Mouse (Mus musculus): Measurements from ENCODE around the gene Jund.

Jund gene

DNA sequence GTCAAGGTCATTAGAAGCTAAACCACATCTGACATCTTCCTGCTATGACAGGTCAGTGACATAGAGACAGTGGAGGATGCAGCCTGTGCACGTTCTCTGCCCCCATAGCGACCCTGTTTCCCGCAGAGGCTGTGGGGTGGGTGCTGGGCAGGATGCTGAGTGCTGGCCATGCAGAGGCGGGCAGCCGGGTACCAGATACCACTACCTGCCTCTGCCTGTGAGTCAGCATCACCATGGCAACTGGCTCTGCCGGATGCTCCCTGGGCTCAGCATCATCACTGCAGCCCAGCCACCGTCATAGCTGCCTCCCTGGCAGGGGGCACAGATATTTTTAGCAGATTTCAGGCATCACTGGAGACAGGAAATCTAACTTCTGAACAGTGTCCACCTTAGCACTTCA is 14.5 kb upstream of the Jund start:
- CTCF ChIA-PET: interaction anchor here in 2 of 4 experiments (1.5 to 1.8 kb wide), 2 partner anchors 12 to 54 kb away, joined by 3 to 4 read pairs; partner anchors contain the start of gene Lsm4 (in 1 of the 2)
- POLR2A ChIA-PET: interaction anchor here in 3 of 4 experiments (1.1 to 24.5 kb wide), 10 partner anchors 4 to 155 kb away, joined by 4 to 1467 read pairs (median 28); partner anchors contain the start of genes Jund (in 3 of the 3), Lsm4 (in 3 of the 3), Iqcn (in 2 of the 3) and Arrdc2 (in 1 of the 3)

DNA sequence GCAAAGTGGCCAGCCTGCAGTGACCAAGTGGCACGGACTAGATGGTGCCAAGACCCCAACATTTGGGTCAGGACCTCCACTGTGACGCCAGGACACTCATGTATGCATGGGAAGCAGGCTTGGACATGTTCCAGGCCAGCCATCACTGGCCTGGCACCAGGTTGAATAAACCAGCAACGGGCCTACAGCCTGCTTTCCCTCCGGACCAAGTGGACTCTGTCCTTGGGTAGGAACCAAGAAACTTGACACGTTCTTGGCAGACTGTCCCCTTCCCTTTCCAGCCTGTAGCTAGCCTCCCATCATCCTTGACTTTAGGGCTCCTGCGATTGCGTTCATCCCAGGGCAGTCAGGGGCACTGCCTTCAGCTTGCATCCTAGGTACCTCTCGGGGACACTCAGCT is 11.2 kb upstream of the Jund start:
- ChIA-PET CTCF (no interaction called here), POLR2A (interaction anchor here in 3 of 4 experiments (0.6 to 24.5 kb wide), 6 partner anchors 6 to 167 kb away, joined by 3 to 1467 read pairs (median 196); partner anchors contain the start of genes Jund (in 3 of the 3), Iqcn (in 2 of the 3) and Lsm4 (in 2 of the 3))

DNA sequence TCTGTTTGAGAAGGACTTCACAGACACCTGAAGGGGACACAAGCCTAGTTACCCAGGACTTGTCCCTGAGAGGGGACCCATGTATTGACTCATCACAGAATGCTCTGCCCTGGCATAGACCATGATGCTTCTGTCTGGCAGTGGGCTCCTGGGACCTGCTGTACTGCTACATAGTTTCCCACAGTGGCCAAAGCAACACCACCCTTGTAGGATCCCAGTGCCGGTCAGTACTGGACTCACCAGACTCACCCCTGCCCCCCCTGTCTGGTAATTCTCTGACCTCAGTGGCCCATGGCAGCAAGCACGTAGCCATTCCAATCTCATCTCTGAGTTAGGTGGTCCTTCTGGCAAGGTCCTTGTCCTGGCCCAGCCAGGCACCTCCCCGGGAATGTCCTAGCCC is 10.6 kb upstream of the Jund start:
- POLR2A ChIA-PET: interaction anchor here in 3 of 4 experiments (1.6 to 24.5 kb wide), 7 partner anchors 6 to 176 kb away, joined by 4 to 1467 read pairs (median 127); partner anchors contain the start of genes Jund (in 3 of the 3), Iqcn (in 2 of the 3) and Lsm4 (in 2 of the 3)
- CTCF ChIA-PET: no interaction called here

DNA sequence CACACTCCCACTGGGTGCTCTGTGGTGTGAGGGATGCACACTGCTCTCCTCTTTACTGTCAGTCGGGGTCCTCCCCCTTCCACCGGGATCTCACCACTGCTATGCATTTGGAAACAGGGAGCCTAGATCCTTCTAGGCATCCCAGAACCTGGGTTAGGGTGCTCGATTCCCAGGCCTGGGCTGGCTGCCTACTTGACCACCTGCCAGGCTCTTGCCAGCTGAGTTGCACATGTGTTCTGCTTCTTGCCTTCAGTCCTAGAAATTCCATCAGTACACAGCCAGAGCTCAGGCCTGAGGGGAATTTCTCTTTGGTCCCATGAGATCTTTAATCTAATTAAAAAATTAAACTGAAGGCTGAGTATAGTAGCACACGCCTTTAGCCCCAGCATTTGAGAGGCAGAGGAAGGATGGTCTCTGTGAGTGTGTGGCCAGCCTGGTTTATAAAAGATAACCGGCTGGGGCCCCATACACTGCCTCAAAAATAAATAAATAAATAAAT is 8.8 kb upstream of the Jund start:
- ChIA-PET POLR2A (interaction anchor here in 3 of 4 experiments (0.6 to 24.5 kb wide), 17 partner anchors 4 to 715 kb away, joined by 3 to 1467 read pairs (median 5); partner anchors contain the start of genes Jund (in 3 of the 3), Lsm4 (in 3 of the 3), Iqcn (in 2 of the 3) and Pgpep1 (in 2 of the 3)), CTCF (interaction anchor here in 1 of 4 experiments (0.5 kb wide), 1 partner anchor 140 kb away, joined by 4 read pairs; no protein-coding TSS in a partner anchor)

DNA sequence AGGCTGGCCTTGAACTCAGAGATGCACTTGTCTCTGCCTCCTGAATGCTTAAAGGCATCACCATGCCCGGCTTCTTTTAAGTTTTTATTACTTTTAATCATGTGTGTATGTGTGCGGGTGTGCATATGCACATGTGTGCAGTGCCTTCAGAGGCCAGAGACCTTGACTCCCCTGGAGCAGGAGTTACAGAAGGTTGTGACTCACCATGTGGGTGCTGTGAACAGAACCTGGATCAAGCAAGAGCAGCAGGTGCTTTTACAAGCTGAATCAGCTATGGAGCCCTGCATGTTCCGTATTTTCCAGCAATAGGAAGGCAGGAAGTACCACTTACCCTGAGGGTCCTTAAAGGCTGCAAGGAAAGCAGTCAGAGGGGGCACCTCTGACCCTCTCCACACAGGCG is 7.5 kb upstream of the Jund start:
- POLR2A ChIA-PET: interaction anchor here in 3 of 4 experiments (0.6 to 24.5 kb wide), 38 partner anchors 7 to 897 kb away, joined by 3 to 1467 read pairs (median 5); partner anchors contain the start of genes Lsm4 (in 3 of the 3), Arrdc2 (in 2 of the 3), Pgpep1 (in 2 of the 3) and Gm3336 (in 1 of the 3)
- CTCF ChIA-PET: interaction anchor here in 2 of 4 experiments (1.0 to 1.3 kb wide), 4 partner anchors 16 to 62 kb away, joined by 3 to 7 read pairs (median 4); partner anchors contain the start of gene Lsm4 (in 1 of the 2)

DNA sequence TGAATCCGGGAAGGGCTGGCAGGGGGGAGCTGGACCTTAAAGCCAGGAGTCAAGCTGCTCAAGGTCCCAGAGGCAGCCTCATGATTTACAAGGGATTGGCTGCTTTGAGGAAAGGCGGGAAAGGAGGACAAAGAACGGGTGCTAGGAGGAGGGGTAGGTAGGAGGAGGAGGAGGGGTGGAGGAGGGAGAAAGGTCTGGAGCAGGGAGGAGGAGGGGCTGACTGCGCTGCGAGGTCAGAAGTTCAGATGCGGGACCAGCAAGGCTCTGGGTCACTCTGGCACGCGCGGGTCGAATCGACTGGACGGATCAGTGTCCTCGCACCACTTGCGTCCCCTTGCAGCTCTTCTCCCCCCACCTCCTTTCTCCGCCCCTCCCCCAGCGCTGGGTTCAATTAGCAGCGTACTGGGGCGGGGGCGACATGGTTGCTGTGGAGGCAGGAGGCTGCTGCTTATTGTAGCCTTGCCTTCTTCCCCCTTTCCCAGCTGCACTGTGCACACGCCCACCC is 7.0 kb upstream of the Jund start:
- POLR2A ChIA-PET: interaction anchor here in 3 of 4 experiments (0.6 to 24.5 kb wide), 42 partner anchors 7 to 897 kb away, joined by 3 to 1467 read pairs (median 4); partner anchors contain the start of genes Lsm4 (in 3 of the 3), Arrdc2 (in 2 of the 3), Pgpep1 (in 2 of the 3) and Gm3336 (in 1 of the 3)
- CTCF ChIA-PET: interaction anchor here in 2 of 4 experiments (1.0 to 1.3 kb wide), 4 partner anchors 17 to 62 kb away, joined by 3 to 7 read pairs (median 4); partner anchors contain the start of gene Lsm4 (in 1 of the 2)

DNA sequence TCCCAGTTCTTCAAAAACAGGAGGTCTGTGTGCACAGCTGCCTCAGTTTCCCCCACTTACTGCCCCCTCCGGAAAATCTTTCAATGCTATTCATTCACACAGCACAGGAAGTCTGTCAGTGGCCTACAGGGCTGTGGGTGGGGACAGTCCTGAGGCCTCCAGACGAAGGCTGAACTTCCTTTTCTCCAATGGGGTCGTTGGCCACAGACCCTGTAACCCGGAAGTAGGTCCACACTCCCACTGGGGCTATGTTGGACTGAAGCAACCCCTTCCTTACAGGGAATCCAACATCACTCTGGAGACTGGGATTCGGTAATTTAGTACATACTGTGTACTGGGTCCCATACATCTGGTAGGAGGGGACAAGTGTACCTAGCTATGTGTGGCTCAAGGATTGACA is 5.1 kb upstream of the Jund start:
- ChIA-PET POLR2A (interaction anchor here (0.6 to 24.5 kb wide), 13 partner anchors 9 to 977 kb away, joined by 3 to 1467 read pairs (median 4); partner anchors contain the start of genes Lsm4 (in 4 of the 4), Arrdc2 (in 2 of the 4) and Mast3 (in 1 of the 4)), CTCF (interaction anchor here in 3 of 4 experiments (0.6 to 1.2 kb wide), 4 partner anchors 20 to 179 kb away, joined by 3 to 4 read pairs (median 4); partner anchors contain the start of gene Lsm4 (in 1 of the 3))

DNA sequence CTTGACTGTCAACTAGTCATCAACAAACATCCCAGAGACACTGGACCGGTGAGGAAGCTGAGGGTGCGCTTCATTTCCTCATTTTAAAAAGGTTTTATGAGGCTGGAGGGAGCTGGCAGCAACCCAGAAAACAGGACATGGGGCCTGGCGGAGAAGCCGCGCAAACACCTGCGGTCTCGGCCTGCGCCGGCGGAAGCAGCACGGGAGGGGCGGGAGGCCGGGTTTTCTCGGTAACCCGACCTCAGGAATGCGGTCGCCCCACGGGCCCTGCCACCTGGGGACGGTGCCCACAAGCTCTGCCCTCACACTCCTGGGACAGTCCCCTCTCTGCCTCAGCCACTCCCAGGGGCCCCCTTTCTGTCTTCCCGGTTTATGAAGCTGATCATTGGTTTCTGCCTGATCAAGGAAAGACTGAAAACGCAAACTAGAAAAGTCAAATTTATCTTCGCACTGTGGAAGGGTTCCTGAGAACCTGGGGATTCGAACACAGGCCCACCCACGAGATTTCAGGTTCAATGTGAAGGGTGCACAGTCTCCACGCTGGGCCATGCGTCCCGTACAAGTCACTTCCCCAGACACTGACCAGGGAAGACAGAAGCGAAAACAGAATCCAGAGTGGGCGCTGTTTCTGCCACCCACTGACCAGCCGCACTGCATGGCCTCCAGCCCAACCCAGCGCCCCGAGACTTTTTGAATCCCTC is 3.3 kb upstream of the Jund start:
- ChIA-PET CTCF (interaction anchor here in 1 of 4 experiments (1.5 to 7.5 kb wide), 2 partner anchors 22 to 56 kb away, joined by 8 to 93 read pairs; partner anchors contain the start of gene Lsm4), POLR2A (interaction anchor here (0.8 to 24.5 kb wide), 44 partner anchors 9 to 198 kb away, joined by 3 to 1467 read pairs (median 16); partner anchors contain the start of genes Lsm4 (in 4 of the 4), Mpv17l2 (in 3 of the 4), Arrdc2 (in 2 of the 4) and Pgpep1 (in 2 of the 4))

DNA sequence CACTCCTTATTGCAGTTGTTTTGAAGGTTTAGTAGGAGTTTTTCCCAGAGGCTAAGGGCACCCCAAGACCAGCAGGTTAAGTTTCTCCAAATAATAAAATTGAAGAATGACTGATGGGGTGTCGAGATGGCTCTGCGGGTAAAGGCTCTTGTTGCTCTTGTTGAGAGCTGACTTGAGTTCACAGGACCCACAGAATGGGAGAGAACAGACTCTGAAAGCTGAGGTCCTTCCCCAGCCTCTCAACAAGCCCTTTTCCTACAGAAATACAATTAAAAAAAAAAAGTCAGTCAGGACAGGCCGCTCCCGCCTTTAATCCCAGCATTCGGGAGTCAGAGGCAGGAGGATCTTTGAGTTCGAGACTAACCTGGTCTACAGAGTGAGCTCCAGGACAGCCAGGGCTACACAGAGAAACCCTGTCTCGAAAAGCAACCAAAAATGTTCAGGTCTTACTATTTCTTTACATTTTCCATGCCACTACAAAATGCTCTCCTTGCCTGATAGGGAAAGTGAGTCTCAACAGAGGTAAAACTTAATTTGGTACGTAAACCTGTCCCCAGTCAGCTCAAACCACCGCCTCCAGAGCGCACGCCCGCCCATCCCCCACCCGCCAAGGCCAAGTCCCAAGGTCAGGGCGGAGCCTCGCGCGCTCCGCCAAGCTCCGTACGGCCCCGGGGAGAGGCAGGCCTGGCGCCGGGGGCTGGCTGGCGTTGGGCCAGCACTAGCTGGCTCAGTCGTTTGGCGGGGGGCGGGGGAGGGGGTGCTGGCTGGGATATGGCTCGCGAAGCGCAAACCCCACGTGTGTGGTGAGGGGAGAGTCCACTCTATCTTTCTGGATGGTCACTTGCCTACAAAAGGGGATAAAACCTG is 2.5 kb upstream of the Jund start:
- ChIA-PET CTCF (interaction anchor here in 3 of 4 experiments (0.6 to 7.5 kb wide), 11 partner anchors 22 to 184 kb away, joined by 3 to 93 read pairs (median 5); partner anchors contain the start of genes Lsm4 (in 2 of the 3) and Rab3a (in 1 of the 3)), POLR2A (interaction anchor here (0.5 to 24.5 kb wide), 91 partner anchors 9 to 1089 kb away, joined by 3 to 1467 read pairs (median 5); partner anchors contain the start of genes Lsm4 (in 4 of the 4), Rab3a (in 4 of the 4), Arrdc2 (in 3 of the 4) and Mpv17l2 (in 3 of the 4))

DNA sequence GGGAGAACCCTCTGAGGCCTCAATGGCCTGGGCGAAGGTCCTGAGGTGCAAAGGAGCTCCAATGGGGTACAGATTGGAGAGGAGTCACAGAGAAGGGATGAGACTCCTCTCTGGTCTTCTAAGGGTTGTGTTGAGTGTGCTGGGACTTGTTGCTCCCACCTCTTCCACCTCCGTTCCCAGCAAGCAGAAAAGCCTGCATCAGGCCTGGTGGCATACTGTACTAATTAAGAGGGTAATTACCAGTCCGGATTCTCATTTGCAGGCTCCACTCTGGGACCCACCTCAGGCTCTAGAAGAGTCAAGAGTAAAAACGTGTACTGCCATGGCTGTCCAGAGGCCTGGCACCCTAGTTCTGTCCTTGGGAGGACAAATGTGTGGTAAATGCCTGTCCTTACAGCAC is 1.8 kb upstream of the Jund start:
- POLR2A ChIA-PET: interaction anchor here (0.5 to 24.5 kb wide), 80 partner anchors 8 to 980 kb away, joined by 3 to 1467 read pairs (median 8); partner anchors contain the start of genes Lsm4 (in 4 of the 4), Arrdc2 (in 3 of the 4), Mpv17l2 (in 3 of the 4) and Pgpep1 (in 3 of the 4)
- CTCF ChIA-PET: interaction anchor here in 3 of 4 experiments (0.7 to 7.5 kb wide), 7 partner anchors 23 to 183 kb away, joined by 3 to 93 read pairs (median 8); partner anchors contain the start of gene Lsm4 (in 2 of the 3)

DNA sequence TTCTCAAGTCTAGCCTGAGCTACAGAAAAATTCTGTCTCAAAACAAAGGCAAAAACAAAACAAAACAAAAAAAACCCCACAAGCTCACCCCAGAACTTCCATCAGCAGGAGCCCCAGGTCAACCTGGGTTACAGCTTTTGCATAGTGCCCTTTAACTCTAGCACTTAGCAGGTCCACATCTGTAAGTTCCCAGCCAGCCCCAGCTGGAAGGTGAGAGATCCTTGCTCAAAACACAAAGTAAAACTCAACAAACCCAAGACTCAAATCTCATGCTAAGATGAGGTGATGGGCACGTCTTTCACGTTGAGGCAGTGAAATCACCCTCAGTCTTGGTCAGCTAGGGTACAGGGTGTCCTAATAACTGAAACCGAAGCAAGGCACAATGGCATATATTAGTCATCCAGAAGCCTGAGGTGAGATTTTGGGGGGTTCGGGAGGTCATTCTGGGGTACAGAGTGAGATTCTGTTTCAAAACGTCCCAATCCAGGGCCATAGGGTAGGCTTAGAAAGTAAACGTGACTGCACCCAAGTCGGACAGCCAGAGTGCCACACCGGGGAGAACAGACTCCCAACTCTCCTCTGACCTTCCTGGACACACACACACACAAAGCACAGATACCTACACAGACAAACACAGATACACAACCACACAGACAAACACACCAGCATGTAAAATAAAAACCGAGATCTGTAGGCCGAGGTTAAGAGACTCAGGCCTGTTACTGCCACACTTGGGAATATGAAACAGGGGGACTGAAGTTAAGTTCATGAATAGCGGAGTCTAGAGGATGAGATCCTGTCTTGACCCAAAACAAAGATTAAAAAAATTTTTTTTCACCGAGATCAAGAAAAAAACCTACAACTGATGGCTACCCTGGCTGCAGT is 1.1 kb upstream of the Jund start:
- ChIA-PET POLR2A (interaction anchor here (0.5 to 24.5 kb wide), 239 partner anchors 9 to 1621 kb away, joined by 3 to 1467 read pairs (median 6); partner anchors contain the start of genes Arrdc2 (in 4 of the 4), Lsm4 (in 4 of the 4), Gm3336 (in 3 of the 4) and Mast3 (in 3 of the 4)), CTCF (interaction anchor here in 3 of 4 experiments (0.7 to 7.5 kb wide), 16 partner anchors 19 to 142 kb away, joined by 3 to 93 read pairs (median 4); partner anchors contain the start of genes Lsm4 (in 2 of the 3) and Arrdc2 (in 1 of the 3))

DNA sequence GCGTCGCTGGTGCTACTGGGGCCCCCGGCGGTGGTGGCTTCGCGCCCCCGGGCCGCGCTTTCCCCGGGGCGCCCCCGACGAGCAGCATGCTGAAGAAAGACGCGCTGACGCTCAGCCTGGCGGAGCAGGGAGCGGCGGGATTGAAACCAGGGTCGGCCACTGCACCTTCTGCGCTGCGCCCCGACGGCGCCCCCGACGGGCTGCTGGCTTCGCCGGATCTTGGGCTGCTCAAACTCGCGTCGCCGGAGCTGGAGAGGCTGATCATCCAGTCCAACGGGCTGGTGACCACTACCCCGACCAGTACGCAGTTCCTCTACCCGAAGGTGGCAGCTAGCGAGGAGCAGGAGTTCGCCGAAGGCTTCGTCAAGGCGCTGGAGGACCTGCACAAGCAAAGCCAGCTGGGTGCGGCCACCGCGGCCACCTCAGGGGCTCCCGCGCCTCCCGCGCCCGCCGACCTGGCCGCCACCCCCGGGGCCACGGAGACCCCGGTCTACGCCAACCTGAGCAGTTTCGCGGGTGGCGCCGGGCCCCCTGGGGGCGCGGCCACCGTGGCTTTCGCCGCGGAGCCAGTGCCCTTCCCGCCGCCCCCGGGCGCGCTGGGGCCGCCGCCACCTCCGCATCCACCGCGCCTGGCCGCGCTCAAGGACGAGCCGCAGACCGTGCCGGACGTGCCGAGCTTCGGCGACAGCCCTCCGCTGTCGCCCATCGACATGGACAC is 526 bp downstream of the Jund start:
- CTCF ChIA-PET: interaction anchor here in 3 of 4 experiments (0.5 to 7.5 kb wide), 21 partner anchors 18 to 338 kb away, joined by 3 to 93 read pairs (median 4); partner anchors contain the start of genes Lsm4 (in 2 of the 3), Arrdc2 (in 1 of the 3) and Gm3336 (in 1 of the 3)
- POLR2A ChIA-PET: interaction anchor here (0.5 to 24.5 kb wide), 248 partner anchors 8 to 1635 kb away, joined by 3 to 1467 read pairs (median 6); partner anchors contain the start of genes Lsm4 (in 4 of the 4), Arrdc2 (in 3 of the 4), Ell (in 3 of the 4) and Fkbp8 (in 3 of the 4)

DNA sequence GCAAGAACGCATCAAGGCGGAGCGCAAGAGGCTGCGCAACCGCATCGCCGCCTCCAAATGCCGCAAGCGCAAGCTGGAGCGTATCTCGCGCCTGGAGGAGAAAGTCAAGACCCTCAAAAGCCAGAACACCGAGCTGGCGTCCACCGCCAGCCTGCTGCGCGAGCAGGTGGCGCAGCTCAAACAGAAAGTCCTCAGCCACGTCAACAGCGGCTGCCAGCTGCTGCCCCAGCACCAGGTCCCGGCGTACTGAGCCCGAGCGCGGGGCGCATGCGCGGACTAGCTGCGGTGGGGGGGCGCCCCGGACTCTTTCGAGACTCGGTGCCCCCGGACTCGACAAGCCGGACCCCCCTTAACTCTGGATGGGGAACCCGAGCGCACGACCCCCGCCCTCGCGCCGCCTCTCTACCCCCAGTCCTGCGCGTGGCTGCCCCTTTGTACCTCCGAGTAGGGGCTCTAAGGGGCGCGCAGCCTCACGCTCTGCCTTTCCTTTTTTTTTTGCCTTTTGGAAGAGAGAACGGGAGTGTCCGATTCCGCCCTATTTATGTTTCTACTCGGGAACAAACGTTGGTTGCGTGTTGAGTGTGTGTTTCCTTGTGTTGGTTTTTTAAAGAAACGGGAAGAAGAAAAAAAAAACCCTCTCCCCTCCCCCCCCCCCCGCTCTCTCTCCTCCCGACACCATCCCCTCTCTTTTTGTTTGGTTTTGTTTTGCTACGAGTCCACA is 1.2 kb downstream of the Jund start:
- CTCF ChIA-PET: interaction anchor here (0.6 to 7.5 kb wide), 23 partner anchors 10 to 431 kb away, joined by 3 to 93 read pairs (median 6); partner anchors contain the start of genes Lsm4 (in 3 of the 4), Gm3336 (in 1 of the 4) and Rab3a (in 1 of the 4)

More for the DNA sequence above, 1.2 kb downstream of the Jund start:
- POLR2A ChIA-PET: interaction anchor here (0.5 to 24.5 kb wide), 130 partner anchors 8 to 1717 kb away, joined by 3 to 1467 read pairs (median 8); partner anchors contain the start of genes Lsm4 (in 4 of the 4), Arrdc2 (in 3 of the 4), Gm3336 (in 3 of the 4) and Mpv17l2 (in 3 of the 4)
